Mouse (Mus musculus) retina, postnatal 1 day (tissue): Measurements from ENCODE around the gene Pnlip.
A peak's percentile ranks its signal among the peaks of the same experiment; 100 is the strongest.

ENCODE experiments used
- DNase-seq: peaks from one replicate; pipeline ENCODE4 v3.0.0-alpha.2; 2012

The Pnlip gene

DNA sequence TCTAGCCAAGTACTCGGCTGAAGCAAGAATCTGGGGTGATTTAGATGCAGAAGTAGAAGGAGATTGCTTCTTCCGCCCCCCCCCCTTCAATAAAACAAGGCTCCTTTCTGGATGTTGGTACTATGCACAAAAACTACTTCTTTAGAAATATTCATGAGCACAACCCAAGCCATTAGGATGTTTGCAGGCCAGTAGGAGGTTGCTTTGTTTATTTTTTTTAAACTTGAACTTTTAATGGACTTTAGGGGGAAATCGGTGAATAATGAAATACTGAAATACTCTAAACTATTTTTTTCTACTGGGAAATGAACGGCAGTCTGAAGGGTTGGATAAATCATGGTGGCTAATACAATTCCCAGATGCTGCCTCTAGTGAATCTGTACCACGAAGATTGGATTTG lies at the start of gene Pnlip:
Gene Pnlip (plus strand): TSS at position 301 of the 400 bp plus-strand sequence.
- no peak for DNase-seq

DNA sequence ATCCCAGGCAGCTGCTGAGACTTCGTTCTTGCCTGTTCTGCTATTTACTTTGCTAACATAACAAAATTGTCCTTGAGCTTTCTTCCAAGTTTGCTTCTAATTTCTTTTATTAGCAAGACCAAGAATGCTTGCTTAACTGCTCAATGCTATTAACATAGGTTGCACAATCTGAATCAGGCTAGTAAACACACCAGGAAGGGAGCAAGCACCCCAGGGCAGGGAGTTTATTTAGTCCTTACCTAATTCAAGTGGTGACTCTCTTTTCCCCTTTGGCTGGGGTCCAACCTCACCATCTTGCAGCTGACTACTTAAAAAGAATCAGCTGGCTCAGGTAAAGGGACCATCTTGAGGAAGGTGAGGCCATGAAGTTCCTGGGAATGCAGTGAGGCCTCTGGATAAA lies 42.6 kb upstream of the Pnlip start:
- DNase-seq = no peak

DNA sequence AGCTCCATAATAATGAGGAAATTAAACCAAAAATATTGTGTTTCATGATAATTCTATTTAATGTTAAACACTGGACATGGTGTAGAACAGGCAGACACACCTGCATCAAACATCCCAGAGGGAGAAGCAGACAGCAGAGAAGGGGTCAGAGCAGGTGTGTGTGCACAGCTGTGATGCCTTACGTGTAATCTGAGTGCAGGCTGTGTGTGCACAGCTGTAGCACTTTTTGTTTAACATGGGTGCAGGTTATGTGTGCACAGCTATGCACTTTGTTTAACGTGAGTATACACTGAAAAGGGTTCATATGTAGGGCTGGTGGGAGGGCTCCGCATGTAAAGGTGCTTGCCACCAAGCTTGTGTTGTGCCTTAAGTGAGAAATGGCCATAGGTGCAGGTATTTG lies 39.6 kb upstream of the Pnlip start:
- DNase-seq = no peak

DNA sequence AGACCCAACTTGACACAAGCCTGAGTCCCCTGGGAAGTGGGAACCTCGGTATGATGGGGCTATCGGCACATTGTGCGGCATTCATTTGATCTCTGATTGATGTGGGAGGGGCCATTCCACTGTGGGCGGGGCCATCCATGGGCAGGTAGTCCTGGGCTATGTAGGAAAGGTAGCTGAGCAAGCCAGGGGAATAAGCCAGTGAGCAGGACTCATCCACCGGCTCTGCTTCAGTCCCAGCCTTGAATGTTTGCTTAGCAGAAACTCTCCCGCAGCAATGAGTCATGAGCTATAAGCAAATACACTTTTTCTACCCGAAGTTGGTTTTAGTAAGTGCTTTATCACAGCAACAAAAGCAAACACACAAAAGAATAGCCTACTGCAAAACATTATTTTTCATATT lies 35.7 kb upstream of the Pnlip start:
- no peak for DNase-seq

DNA sequence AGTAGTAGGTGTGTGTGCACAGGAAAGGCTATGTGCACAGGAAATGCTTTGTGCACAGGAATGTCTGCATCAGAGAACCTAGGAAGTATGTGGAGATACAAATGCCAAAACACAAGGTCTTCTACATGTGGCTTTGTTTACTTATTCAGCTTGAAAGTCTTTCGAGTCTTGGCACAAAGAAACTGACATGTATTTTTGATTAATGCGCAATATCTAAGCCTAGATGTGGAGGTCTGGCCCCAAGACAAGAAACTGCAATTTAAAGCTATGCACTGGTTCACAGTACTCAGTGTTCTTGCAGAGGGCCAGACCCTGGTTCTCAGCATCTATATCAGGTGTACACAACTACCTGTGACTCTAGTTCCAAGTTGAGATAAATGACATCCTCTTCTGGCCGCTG lies 31.6 kb upstream of the Pnlip start:
- DNase-seq = no peak

DNA sequence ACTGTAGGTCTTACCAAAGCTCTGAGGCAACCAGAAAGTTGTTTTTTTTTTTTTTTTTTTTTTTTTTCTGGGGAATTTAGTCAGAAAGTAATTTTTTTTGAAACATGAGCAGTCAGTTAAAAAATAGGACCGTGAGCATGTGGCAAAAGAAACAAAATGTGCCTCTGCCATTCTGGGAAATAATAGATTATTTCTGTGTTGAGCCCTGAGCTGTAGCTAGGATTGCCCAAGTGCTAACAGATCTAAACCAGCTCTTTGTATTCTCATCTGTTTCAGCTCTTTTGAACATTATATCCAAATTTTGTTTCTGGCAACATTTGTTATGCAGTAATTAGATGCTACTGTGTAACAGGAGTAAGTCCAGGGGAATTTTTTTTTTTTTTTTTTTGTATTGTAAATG lies 30.7 kb upstream of the Pnlip start:
- DNase-seq = no peak

DNA sequence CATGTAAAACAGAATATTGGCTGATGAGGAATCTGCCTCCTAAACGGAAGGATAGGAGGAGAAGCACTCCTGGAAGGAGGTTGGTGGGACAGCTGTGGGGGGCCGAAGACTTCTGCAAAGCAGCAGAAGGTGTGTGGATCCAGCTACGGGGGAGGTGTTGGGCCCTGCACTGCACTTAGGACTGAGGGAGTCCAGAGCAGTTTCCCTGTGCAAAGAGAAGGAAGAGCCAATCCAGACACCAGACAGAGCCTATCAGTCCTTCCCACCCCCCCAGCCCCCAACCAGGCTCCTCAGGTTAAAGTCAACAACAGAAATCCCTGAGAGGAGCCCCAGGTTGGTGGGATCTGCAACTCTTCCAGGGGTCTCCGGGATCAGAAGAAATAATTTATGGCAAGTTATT lies 27.5 kb upstream of the Pnlip start:
- DNase-seq = no peak

DNA sequence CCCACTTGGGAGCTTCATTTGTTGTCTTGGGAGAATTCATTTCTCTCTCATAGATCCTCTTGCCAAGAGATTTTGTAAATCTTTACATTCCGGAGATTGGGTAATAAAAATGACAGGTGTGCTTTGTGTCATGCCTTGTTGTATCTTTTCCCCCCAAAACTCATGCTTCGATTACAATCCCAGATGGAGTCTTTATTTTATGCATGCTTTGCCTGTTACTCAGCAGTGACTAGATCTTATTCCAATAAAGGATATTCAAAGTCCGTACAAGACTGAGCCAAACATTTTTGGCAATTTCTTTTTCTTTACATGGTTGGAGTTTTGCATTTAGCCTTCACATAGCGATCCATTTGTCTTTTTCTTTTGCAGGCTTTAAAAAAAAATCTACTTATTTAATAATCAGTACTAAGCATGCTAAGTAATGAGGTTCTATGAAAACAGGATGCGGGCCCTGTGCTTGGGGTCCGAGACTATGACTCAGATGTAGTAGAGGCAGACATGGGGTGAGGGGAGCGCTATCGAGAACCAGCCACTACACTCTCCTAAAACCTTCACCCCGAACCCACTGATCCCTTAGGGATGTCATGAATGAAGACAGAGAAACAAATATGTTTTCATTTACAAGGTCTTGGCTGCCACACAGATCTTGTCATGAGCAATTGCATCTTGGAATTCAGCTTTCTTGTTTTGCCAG lies 26.9 kb upstream of the Pnlip start:
- no peak for DNase-seq

DNA sequence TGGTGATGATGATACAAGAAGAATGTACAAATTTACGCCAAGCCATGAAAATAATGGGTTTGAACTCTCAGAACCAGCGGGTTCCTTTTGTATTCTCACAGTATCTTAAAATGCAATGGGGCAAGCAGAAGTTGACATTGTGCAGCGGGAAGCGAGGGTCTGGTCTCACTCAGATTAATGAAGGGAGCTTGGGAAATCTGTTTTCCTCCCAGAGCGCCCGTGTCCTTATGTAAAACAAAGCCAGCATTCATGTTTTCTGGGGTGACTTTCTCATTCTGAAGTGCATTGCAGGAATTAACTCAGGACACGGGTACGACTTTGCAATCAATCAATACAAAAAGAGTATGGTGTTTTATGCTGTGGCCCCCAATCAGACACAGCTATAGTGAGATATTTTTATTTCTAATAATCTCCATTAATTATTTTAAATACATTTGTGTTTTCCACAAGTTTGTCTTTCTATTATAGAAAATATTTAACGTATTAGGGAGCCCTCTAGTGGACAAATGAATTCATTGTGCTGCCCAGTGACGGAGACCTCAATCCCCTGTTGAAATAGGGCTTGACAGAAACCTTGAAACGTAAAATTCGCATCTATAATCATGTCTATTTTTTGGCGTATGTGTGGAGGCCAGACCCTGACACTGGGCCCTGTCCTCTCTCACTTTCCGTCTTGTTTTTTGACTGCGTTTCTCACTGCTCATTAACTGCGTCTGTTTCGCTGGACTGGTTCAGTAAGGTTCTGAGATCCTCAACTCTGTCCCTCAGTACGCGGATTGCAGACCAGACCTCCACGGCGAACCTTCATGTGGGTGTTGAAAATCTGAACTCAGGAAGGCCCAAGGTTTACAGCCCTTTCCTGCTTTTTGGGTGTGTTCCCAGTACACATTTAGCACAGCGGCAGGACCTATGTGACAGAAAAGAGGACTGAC lies 24.6 kb upstream of the Pnlip start:
- peak; percentile 59 for DNase-seq

DNA sequence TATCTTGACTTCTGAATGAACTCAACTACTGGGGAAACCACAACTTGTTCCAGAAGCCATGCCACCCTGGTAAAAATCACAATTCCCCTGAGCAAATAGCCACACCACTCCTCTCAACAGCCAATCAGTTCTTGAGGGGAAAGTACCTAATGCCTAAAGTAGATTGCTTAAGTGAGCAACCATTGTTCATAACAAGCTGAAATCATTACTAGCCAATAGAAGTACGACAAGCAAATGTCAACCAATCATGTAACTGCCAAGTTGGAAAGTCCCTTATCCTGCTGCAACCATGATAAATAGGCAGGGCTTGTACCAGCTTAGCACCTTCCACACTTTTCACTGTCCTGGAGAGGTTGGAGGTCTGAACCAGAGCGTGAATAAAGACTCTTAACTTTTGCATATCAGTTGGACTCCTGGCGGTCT lies 22.9 kb upstream of the Pnlip start:
- no peak for DNase-seq

DNA sequence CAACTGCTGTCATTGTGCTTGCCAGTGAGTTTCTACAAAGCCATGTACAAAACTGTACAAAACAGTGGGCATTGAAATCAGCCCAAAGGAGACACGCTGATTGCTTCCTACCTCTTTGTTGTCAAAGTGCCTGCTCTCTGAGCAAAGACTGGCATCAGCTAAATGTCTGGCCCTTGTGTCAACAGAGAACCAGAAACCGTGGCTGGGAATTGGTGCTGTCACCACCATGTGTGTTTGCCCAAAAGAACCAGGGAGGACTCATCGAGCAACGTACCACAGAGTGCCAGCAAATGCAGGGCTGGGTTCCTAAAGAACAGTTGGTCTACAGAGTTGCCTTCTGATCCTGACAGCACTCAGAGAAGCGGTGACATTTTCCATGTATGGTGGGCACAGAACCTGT lies 2.3 kb upstream of the Pnlip start:
- no peak for DNase-seq

DNA sequence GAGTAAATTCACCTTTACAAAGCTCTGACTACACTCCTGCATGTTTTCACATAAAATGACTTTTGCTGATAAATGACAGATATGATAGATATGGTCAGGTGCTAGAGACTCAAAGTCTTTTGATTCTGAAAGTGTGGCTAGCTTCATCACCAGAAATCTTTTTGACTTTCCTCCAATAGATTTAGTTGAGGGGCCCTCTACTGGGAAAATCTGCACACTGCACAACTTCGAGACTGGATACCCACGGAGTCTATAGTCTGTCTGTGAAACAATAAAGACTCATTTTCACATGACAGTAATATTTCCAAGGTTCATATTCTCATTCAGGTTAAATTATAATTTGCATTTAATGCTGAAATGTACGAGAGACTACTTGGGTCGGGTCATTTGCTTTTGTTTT lies 9.8 kb downstream of the Pnlip start:
- no peak for DNase-seq

DNA sequence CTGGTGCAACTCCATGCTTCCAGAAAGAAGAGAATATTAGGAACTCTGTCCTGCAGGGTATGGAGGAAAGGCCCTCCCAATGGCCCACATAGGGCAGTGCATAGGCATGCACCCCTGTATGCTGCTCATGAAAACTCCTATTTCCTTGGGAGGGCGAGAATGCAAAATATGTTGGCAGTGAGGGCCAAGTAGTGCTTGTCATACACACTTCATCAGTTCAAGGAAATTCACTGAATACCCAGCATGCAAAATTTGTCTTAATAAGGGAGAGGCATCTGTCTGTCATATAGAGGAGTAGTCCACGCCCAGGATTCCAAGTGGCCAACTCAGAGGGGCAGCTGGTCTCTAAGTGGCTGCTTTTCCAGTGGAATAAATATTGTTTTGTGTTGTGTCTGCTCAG lies 11.0 kb downstream of the Pnlip start:
- DNase-seq = no peak

DNA sequence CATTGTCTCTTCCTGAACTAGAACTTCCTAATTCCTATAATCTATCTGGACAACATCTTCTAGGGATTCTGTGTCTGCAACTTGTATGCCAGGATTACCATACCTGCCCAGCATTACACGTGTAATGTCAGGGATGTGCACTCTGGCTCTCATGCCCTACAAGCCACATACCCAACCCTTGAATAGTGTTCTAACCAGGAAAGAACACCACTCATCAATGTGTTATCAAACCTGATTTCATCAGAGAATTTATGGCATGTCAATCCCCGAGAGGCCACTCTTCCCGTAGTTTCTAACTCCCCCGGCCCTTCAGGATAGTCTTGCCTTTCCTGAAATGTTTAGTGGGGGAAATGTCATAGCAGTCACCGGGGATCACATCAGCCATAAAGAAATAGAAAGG lies 12.6 kb downstream of the Pnlip start:
- no peak for DNase-seq

DNA sequence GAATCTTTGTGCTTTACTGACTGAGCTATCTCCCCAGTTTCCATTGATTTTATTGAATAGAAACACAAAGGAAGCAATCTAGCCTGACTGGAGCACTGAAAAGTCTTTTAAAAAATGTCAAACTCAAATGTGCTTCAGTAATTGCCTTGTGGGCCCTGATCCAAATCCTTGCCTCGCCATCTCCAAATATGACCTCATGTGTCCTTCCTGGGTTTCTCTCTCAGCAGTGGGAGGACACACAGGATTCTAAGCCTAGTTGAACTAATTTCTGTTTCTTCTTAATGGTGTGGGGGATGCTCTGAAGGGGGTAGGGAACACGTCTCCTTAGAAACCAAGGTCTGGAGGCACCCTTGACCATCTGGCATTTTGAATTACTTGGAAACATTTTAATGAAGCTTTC lies 22.3 kb downstream of the Pnlip start:
- no peak for DNase-seq

DNA sequence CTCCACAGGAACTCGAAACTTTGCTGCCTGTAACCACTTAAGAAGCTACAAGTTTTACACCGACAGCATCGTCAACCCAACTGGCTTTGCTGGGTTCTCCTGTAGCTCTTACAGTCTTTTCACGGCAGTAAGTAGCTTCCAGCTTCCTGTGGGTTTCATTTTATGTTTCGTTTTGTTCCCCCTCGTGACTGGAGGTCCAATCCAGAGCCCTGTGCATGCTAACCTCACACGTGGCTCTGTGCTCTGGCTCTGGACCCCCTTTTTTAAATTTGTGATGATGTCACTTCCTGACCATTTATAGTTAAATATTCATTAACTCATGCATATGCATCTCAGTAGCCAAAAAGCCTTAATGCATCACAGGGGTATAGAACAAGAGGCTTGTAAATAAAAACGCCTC lies 24.8 kb downstream of the Pnlip start:
- DNase-seq = no peak

DNA sequence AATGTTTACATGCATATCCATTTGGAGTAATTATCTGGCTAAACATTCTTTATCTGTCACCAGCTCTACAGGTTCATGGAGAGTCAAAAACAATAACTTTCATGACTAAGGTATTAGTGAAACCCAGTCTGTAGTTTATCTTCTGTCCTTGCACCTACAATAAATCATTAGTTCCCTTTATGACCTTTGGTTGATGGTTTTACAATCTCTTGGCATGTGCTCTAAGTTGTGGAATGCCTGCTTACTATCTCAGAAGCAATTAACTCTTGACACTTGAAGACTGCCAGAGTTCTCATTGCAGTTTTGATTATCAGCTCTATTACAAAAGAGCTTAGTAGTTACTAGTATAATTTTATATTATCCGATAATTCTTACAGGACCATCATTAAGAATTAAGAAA lies 36.6 kb downstream of the Pnlip start:
- no peak for DNase-seq

DNA sequence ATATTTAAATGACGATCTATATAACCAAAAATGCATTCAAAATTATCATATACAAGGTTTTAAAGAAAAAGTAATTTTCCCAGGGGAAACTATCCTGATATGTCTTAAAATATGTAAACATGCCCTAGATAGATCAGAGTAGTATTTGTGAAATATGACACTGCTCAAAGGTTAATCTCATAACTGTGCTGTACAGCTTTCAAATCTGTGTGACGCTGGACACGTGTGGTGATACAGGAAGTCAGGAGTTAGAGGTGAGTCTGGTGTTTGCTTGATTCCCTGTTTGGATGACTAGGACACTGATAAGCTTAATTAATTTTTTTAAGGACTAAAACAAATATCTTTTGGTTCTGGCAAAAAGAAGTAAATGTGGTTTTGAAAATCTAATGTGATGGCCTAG lies 43.0 kb downstream of the Pnlip start:
- DNase-seq = no peak

DNA sequence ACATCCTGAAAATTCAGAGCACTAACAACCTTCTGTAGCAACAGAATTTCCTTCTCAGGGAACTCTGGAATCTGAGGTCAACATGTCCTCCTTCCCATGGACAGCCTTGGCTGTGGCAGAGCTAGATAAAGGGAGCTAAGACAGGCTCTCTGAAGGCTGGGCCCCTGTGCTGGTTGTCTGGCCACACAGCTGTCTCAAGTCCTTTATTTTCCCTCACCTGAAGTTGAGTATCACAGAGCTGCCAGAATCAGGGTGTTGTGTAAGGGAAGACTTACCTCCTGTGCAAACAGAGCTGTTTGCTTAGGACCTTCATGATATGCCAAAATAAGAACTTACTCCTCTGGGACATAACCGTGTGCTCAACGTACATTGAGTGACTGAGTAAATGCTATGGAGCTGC lies 43.9 kb downstream of the Pnlip start:
- no peak for DNase-seq

DNA sequence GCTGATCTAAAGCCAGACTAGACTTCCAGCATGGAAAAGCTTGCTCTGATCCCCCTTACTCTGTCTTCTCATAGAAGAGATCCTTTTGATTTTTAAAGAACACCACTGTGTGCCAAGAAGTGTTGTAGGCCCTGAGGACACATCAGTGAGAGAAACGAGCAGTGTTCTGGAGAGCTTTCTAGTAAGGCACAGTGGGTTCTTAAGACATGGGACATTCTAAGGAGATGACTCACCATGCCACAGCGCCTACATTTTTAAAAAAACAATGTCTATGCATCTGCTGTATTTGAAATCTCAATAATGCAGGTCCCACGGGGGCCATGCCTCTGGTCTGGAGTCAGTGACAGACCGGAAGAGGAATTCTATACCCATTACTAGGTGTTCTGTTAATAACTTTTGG lies 52.3 kb downstream of the Pnlip start:
- no peak for DNase-seq

DNA sequence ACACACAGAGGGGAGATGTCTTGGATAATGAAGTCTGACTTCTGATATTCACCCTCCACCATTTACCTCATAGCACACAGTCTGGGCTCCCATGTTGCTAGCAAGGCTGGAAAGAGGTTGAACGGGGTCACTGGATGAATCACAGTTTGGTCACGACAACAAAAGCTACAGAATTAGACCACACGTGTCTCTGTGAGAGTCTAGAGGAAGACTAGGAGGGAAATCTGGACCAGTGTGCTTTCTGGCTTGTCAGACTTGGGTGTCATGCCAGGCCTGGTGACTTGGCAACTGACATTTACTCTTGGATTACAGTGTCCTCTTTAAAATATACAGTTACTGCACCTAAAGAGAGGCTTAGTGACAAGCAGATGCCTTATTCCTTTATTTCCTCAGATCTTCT lies 56.3 kb downstream of the Pnlip start:
- no peak for DNase-seq

DNA sequence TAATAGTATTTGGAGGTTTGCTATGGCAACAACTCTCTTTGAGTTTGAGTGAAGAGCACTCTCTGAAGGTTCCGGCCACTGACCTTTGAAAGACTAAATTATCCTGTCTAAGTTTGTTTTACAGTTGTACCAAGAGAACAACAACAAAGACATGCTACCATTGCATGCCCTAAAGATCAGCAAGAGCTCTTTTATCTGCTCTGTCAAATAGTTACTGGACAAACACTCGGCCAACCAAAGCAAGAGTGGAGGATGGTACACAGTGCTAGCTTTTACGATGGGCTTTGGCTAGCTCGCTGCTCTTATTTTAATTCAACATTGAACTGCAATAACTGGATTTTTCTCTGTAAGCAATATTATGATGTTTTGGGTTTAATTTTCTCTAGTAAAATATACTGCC lies 65.6 kb downstream of the Pnlip start:
- DNase-seq = no peak

DNA sequence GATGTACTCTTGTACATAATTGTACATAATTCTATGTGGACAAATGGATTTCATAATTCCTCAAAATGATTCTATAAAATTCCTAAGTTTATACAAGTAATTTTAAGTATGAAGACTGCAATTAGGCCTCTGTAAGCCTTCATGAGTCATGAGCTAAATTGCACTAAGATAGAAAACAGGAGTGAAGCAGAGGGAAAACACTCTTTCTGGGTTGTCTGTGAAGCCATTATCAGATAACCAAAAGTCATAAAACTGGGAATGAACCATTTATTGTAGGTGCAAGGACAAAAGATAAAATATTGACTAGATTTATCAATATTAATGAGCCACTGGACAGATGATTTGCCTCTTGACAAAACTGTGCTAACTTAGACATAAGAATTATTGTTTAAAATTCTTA lies 68.1 kb downstream of the Pnlip start:
- DNase-seq = no peak

DNA sequence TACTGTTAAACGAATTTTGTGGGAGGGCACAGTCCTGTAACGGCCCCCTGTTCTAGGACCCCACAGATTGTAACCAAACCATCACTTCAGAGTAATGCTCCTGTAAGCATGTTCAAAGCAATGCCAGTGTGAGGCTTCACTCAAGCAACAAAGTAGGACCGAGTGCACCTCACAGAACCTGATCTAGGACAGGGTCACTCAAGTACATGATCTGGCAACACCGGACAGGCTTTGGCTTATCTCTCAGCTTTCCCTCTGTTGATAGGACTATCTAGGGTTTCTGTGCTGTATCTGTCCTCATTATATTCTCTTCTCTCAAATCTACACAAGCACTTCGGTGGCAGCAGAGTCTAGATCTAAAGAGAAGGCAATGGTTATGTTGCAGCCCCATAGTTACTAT lies 74.3 kb downstream of the Pnlip start:
- no peak for DNase-seq

DNA sequence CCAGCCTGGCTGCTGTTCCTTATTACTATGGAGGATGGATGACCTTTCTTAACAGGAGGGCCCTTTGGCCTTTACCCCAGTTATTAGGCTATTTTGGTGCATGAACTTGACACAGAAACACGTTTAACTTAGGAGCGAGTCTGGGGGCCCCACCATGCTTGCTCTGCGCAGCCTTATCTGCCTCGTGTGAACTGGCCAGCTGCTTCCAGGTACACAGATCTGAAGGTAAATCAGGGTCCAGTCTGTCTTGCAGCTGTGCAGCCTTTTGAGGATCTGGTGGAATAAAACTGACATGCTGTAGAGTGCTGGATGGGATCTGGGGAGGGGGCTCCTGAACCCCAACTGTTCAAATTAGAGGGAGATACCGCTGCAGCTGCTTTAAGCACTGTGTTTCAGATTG lies 75.5 kb downstream of the Pnlip start:
- no peak for DNase-seq
